Mouse (Mus musculus): Measurements from ENCODE around the gene Calca.

Calca gene

GRCm38 (mm10) chr7:114636102-114636501 is at the start of gene Calca:
Gene Calca (minus strand): TSS chr7:114636357.
- DNase-seq (ENCODE audit: extremely low read depth, low read depth), result no peak

GRCm38 (mm10) chr7:114672697-114673096 is 36.5 kb upstream of the Calca start:
- DNase-seq (ENCODE audit: extremely low read depth, low read depth), result peak; percentile 26

- no peak for DNase-seq (ENCODE audit: extremely low read depth, low read depth)
Observed at GRCm38 (mm10) chr7:114671405-114671804, 35.2 kb upstream of the Calca start.

GRCm38 (mm10) chr7:114649730-114650129 is 13.6 kb upstream of the Calca start:
- DNase-seq (ENCODE audit: extremely low read depth, low read depth), result no peak

- DNase-seq (ENCODE audit: extremely low read depth, low read depth), result no peak
Observed at GRCm38 (mm10) chr7:114648791-114649190, 12.6 kb upstream of the Calca start.

GRCm38 (mm10) chr7:114635569-114636101 is 522 bp downstream of the Calca start:
- no peak for DNase-seq (ENCODE audit: extremely low read depth, low read depth)

GRCm38 (mm10) chr7:114634386-114634785 is 1.8 kb downstream of the Calca start:
- no peak for DNase-seq (ENCODE audit: extremely low read depth, low read depth)

GRCm38 (mm10) chr7:114625966-114626365 is 10.2 kb downstream of the Calca start:
- no peak for DNase-seq (ENCODE audit: extremely low read depth, low read depth)

- DNase-seq (ENCODE audit: extremely low read depth, low read depth), result no peak
Observed at GRCm38 (mm10) chr7:114616759-114617158, 19.4 kb downstream of the Calca start.

GRCm38 (mm10) chr7:114594391-114594790 is 41.8 kb downstream of the Calca start:
- peak; percentile 2 for DNase-seq (ENCODE audit: extremely low read depth, low read depth)

GRCm38 (mm10) chr7:114582441-114582840 is 53.7 kb downstream of the Calca start:
- no peak for DNase-seq (ENCODE audit: extremely low read depth, low read depth)
